Mouse (Mus musculus) adrenal gland, postnatal 4 days (tissue): Measurements from ENCODE around the gene Hist1h2bj. TPM values are rescaled to one million over a fixed set of nuclear protein-coding genes. Genes with fewer than 3 reads are reported as not detected.

Experiments
- DNase-seq, 2 experiments: peaks; one replicate each; pipeline ENCODE4 v3.0.0; 2021 to 2022; ENCODE audit warnings: low spot score in 2 of 2, mixed read lengths in 2 of 2
- total RNA-seq, 2 experiments: library from RNA; stranded (reverse); gene quantifications; 2 replicates each; pipeline ENCODE4 v1.2.3; 2021

Hist1h2bj gene
- total RNA-seq, 2 experiments from 2014 or later = 290 to 321 TPM

DNA sequence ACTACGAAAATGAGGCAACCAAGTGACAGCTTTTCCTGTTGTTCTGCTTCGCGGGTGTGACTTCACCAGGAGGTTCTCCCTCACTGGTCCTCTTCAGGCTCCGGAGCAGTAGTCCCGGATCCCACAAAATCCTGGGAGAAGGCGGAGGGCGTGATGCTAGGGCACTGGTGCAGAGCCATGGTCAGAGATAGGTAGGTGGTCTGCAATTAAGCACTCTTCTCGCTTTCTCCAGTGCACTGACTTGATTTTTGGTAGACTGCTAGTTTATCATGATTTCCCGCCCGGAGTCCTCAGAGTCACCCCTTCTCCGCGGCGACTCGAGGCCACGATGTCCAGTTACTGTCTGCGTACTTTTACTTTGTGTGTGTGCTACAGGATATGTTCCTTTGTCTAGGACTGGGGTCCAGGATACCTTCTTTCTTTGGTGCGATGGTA lies 28.6 kb upstream of the Hist1h2bj start:
- DNase-seq = no peak

DNA sequence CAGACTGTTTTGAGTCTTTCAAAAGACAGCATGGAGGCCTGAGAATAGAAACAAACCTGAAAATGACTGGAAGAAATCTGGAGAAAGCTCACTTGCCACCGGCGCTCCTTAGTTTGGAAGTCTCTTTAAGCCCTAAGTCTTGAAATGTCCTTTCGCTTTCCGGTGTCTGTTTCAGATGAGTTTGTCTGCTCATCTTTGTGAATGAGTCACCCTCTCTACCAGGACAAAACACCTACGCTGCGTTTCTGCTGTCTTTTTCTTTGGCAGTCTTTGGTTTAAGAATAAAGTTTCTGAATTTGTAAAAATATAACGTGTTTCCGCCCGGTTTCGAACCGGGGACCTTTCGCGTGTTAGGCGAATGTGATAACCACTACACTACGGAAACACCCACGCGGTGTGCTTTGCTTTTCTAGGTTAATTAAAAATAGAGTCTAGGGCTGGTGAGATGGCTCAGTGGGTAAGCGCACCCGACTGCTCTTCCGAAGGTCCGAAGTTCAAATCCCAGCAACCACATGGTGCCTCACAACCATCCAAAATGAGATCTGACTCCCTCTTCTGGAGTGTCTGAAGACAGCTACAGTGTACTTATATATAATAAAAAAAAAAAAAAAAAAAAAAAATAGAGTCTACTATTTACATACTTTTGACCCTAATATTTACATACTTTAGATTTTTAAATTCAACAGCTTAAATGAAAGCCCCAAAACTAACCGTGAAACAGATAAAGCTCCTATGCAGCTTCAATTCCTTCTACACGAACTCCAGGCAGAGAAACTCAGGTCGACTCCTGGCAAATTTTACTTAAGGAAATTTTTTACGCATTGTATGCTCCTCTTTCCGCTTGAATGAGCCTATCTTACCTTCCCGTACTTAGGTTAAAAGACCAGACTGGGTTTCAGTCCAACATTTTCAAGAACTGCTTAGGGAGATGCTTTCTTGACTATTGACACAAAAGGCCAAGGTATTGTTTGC lies 27.2 kb upstream of the Hist1h2bj start:
- peak; percentile 18 to 49 for DNase-seq

DNA sequence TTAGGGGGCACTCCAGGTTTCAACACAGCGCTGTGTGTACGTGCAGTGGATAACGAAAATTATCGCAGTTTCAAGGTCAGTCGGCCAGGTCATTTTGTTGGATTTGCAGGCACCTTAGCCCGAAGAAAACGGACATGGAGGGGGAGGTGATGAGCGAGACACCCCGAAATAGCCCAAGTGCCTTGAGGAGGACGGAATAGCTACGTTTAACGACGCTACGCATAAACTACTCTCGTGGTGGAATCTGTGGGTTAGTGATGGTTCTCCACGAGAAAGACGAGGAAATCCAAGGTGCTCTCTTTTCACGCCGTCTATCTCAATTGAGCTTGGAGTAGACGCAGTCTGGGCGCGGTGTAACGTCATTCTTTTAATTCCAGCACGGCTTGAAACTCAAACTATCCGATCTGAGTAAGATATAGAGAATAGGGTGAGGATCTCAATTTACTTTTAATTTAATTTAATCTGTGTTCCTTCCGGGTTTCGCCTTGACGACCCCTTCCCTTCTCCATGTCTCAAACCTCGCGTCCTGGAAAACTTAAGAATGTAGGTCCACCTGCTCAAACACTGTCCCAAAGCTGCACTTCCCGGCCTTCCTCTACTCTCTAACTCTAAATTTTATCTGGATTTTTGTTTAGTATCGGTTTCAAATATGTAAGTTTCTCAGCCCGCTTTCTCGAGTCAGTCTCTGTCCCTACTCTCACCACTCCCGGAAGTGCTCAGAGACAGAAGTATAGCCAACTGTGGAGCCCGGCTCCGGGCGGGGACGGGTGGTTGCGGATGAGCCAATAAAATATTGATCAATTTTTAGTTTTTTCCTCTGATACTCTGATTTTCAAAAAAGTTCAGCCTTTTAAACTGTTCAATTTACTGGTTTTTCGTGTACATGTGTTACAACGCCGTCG lies 22.8 kb upstream of the Hist1h2bj start:
- no peak for DNase-seq

DNA sequence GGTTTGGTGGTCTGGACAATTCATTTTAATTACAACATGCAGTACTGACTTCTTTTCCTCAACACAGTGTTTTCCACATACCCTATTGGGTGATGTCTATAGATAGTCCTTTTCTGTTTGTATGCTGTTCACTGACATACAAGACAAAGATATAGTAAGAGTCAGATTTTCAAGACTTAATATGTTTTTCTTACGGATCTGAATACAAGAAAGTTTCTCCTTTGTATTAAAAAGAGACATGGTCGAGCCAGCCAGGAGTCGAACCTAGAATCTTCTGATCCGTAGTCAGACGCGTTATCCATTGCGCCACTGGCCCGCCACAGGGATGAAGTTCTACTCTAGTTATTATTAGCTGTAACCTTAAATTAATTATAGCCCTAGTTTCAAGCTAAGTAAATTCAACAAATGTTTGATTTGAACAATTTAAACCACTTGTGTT lies 22.1 kb upstream of the Hist1h2bj start:
- peak in 1 of 2 experiments; percentile 21 for DNase-seq

DNA sequence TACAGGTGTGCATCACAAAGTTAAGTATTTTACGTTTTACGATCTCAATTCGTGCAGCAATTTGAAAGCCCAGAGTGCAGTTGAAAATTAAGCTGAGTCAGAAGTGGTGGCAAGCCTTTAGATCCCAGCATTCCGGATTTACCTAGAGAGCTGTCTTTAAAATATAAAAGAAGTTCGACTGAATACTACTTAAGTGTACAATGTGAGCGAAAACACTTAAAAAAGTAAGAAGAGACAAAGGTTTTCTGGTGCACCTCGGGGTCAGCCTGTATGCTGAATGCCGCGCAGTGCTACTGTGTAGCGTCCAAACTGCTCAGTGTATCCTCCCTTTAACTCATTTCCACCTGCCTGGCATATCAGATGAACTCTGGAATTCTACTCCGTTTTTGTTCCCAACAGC lies 21.4 kb upstream of the Hist1h2bj start:
- DNase-seq = no peak

DNA sequence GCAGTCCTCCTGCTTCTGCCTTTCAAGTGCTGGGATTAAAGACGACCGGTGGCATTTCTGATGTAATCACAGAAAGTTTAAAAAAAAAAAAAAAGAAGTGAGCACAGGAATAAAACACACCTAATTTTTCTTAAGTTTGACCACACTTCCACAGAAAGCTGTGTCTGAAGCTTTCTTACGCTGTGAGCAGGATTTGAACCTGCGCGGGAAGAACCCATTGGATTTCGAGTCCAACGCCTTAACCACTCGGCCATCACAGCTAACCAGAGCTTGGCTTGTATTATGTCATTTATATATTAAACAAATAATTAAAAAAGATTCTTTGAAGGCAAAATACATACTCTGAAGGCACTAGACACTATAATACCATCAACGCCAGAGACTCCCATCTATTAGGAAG lies 20.8 kb upstream of the Hist1h2bj start:
- DNase-seq = peak; percentile 50 to 51

DNA sequence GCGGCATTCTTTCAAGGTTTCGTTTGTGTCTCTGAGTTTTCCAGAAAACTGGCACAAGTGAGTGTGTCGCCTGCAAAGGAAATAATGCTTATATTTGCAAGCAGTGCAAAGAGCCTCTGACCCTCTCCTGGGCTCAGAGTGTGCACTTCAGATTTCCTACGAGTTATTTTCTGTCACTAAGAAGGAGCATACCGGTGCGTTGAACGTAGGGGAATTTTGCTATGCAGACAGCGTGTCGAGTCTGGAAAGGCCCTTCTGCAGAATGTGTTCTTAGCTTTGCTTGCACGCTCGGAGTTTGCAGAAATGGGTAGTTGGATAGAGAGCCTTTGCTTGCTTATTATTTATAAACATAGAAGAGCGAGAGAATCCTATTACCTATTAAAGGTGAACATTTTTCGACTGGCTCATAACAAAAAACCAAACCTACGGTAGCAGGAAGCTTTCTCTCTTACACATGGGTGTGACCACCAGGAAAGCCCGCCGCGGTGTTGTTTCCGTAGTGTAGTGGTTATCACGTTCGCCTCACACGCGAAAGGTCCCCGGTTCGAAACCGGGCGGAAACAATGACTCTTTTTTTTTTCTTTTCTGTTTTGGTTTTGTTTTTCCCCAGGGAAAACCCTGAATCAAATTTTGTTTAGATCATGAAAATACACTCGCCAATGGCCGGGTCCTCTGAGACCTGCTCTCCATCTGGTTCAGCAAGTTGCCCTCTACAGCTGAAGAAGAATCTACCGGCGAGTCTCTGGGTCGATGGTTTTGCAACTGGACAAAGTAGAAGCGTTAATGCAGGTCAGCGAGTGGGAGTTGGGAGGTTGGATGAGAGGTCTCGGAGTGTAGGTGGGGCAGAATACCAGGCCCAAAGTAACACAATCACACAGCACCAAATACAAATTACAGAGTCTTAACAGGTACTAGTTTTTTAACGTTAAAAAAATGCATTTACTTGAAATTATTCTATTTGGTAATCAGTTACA lies 16.7 kb upstream of the Hist1h2bj start:
- DNase-seq = peak; percentile 75 to 81

DNA sequence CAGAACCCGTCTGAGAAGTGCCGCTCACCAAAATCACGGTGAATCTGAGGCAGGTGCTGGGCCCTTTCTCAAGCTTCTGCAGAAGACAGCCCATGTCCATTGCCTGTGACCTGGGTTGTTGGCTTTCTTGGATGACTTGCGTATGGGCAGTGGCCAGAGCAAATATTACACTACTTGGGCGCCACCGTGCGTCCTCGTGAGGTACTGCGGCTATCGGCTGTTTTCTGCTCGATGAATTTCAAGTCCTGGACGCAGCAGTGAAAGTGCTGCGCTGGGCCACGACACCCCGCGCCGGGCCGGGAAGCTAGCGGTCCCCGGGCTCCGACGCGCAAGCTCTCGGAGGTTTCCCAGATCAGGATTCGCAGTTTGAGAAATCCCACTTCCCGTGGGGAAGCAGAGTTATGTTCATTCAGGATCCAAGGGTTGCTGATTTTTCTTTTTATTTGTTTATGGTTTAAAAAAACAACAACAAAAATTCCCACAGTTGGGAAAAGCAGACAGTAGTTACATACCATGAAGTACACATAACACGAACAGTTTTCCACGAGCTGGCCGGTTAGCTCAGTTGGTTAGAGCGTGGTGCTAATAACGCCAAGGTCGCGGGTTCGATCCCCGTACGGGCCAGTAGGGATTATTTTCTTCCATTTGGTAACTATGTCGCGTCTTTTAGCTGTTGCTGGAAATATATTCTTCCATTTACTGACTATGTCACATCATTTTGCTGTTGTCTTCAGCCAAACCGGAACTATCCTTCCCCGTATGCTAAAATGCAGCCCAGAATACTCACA lies 14.1 kb upstream of the Hist1h2bj start:
- DNase-seq = peak; percentile 87 to 92

DNA sequence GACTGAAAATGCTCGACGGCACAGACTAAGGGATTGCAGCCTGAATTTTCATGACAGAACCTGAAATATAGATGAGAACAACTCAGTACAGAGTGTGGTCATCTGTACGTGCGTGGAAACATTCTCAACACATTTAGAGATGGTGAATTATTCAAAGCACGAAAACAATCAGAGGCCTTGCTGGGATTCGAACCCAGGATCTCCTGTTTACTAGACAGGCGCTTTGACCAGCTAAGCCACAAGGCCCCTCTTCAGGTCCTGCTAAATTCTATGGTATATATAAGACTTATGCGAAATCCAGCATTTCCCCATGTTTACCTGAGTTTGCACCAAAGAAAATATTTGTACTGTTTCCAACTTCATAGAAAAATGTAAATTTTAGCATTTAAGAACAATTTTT lies 13.1 kb upstream of the Hist1h2bj start:
- DNase-seq = no peak

DNA sequence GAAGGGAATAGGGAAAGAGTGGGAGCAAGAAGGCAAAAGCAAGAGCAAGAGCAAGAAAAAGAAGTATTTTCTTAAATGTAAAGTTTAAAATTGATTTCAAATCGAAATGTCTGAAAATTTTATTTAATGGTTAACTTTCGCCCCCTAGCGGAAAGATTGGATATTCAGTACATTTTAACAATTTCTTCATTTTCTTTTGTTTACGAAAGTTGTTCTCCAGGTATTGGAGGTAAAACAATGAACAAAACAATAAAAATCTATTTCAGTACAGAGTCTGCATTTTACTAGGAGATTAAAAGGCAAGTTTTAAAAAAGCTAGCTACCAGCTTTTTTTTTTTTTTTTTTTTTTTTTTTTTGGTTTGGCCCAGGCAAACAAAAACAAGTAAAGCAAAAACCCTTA lies 12.5 kb upstream of the Hist1h2bj start:
- no peak for DNase-seq

DNA sequence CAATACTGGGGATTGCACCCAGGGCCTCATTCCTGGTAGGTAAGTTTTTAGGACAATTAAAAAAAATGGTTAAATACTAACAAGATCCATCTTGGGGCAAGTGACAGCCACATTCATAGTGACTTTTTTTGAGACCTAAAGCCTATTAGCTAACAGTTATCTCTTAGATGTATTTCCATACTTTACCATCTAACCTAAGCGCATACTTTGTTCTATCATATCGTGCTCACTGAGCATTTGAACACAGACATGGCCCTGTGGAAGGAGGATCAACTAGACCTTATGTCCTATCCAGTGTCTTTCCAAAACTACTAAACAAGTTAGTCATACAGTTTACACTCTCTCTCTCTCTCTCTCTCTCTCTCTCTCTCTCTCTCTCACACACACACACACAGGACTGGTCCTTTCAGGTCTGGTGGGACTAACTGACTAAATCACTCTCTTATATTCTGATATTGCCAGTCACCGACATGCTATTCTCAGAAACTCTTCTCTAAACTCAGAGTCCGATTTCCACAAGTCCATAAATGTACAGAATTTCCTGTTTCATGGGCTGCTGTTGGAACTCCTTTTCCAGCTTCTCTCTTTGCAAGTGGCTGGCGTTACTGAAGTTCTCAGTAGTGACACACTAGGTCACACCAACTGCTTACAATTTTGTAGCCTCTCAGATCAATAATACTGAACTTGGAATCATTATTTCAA lies 9.1 kb upstream of the Hist1h2bj start:
- no peak for DNase-seq

DNA sequence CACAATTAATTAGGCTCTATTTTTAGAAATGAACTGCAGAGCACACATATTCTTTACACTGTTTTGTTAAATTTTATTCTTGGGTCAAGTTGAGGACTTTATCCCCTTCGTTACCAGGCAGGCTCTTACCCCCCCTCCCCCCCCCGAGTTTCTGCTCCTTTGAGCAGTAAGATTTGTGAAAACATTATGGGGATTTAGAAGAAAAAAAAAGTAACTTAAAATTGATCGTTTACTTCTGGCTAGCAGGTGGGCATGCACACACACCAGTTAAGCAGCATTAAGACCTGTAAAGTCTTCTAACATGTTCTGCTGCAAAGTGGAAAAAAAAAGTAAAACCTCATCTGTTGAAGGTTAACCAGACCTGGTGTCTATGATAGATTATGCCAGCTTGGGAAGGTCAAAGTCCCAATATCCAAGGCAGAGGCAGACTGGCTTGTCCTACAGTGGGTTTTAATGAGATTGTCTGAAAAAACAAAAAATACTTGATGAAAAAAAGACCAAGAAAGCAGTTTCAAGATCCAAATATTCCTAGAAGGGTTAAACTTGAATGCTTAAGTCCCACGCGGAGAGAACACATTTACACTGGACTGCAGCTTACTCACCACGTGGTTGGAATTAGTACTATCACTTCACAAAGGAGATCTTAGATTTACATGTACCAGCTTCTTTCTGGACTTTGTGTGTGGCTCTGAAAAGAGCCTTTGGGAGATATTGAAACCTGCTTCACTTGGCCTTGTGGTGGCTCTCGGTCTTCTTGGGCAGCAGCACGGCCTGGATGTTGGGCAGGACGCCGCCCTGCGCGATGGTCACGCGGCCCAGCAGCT lies 8.4 kb upstream of the Hist1h2bj start:
- DNase-seq = no peak

DNA sequence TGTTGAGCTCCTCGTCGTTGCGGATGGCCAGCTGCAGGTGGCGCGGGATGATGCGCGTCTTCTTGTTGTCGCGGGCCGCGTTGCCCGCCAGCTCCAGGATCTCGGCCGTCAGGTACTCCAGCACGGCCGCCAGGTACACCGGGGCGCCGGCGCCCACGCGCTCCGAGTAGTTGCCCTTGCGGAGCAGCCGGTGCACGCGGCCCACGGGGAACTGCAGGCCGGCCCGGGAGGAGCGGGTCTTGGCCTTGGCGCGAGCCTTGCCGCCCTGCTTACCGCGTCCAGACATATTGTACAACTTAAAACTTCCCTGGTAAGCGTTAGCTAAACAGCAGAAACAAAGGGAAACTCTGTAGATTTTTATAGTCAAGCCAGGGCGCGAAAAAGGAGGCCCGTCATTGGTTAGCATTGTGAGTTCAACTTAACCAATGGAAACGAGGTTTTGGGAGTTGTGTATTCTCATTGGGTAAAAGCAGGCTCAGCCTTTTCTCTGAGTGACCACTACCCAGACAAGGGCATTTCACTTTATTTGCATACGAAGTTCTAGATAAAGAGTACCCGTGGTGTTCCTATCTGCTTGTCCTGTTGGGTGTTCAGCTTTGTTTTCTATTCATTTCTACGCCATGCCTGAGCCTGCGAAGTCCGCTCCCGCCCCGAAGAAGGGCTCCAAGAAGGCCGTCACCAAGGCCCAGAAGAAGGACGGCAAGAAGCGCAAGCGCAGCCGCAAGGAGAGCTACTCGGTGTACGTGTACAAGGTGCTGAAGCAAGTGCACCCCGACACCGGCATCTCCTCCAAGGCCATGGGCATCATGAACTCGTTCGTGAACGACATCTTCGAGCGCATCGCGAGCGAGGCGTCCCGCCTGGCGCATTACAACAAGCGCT lies 7.5 kb upstream of the Hist1h2bj start, which contains the start of the genes Hist1h2ah and Hist1h2bk:
TSS of gene Hist1h2ah (minus strand) at position 302 of the 882 bp plus-strand sequence.
TSS of gene Hist1h2bk (plus strand) at position 604 of the 882 bp plus-strand sequence.
- peak; percentile 36 to 69 for DNase-seq

DNA sequence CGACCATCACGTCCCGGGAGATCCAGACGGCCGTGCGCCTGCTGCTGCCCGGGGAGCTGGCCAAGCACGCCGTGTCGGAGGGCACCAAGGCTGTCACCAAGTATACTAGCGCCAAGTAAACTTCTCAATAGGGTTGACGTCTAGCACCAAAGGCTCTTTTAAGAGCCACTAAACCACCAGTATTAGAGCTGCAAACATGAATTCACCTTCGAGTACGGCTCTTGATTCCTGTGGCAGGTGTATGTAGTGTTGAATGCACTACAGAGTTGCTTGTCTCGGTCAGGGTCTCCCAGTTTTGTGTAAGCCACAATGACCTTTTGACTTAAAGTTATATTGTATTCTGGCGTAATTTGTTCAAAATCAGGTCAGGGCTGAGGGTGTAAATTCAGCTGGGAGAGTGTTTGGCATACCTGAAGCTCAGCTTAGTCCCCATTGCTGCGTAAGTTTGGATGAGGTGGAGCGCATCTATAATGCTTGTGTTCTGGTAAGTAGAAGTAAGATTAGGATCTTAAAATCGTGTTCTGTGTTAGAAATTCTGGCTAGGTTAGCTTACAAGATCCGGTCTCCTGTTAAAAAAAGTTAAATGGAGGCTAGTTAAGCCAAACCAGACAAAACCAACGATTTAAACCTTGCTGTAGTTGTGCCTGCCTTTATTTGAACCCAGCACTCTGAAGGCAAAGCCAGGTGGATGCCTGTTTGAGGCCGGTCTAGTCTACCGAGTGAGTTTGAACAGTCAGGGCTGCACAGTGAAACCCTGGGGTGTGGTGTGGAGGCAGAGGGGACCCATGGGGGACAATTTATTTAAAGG lies 6.7 kb upstream of the Hist1h2bj start:
- DNase-seq = no peak

DNA sequence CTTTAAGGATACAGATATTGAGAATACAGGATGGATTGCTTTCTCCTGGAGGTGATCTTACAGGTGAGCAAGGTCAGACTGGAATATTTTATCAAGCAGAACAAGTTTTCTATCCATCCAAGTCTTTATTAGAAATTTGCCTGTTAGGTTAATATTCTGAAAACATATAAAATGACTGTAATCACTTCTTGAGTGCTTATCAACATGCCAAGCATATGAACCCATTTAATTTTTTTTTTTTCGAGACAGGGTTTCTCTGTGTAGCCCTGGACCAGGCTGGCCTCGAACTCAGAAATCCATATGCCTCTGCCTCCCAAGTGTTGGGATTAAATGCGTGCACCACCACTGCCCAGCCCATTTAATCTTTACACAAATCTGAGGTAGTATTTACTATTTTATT lies 6.0 kb upstream of the Hist1h2bj start:
- DNase-seq = no peak

DNA sequence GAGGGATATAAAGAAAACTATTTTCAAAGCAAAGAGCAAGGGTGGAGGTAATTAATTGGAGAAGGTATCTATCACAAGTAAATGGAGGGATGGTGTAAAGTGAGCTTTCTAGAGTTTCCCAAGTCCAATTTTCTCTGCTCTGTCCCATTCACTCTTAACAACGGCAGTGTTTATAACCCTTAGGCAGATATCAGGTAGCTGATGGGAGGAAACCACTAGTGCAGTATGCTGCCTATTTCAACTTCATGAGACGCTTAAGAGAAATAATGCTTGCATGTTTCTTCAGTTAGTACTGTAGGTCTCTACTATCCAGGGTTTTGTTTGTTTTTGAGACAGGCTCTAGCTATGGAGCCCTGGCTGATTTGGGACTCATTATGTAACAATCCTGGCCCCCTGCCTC lies 5.6 kb upstream of the Hist1h2bj start:
- DNase-seq = no peak
